Mouse (Mus musculus): ENCODE measurements around the gene Ttc1. TPM values are rescaled to one million over a fixed set of nuclear protein-coding genes. Genes with fewer than 3 reads are reported as not detected.
A peak's percentile ranks its signal among the peaks of the same experiment; 100 is the strongest.

Ttc1 gene
- total RNA-seq (2012; rRNA removed) (74.8 and 93.4 TPM in 2 replicates), total RNA-seq (2014; rRNA removed) (138 and 159 TPM in 2 replicates), polyA plus RNA-seq (2012; ENCODE audit: insufficient read length, low read depth) (100 and 114 TPM in 2 replicates)

GRCm38 (mm10) chr11:43747233-43748226 is at the start of gene Ttc1:
Gene Ttc1, minus strand, starts transcription at chr11:43748008.
- H3K27ac ChIP-seq (ENCODE audit: insufficient read depth, low read depth) = peak within 1 kb of the TSS; percentile 18
- peak within 1 kb of the TSS; percentile 66 to 86 (median 76) for H3K4me3 ChIP-seq (replicated peaks in 1 of 3; ENCODE audit: low read depth in 2 of 3, low read length in 2 of 3, poor library complexity in 1 of 3)
- DNase-seq (ENCODE audit: extremely low read depth) = peak; percentile 100
- peak within 1 kb of the TSS; percentile 84 for H3K4me2 ChIP-seq (ENCODE audit: insufficient read depth, low read depth, poor library complexity, severe bottlenecking)
- peaks cover 4 to 23% of the 10 kb centered on the region in 2 experiments; a peak in 3 of 4 replicates for H3K4me1 ChIP-seq (ENCODE audit: control insufficient read depth in 1 of 2, insufficient read depth in 2 of 2)
- H3K79me2 ChIP-seq (replicated peaks; ENCODE audit: control insufficient read depth, extremely low read depth, insufficient read depth, poor library complexity, severe bottlenecking) = peaks cover 24% of the 10 kb centered on the region
- dilution Hi-C loops (cut with MboI; ENCODE audit: extremely low pct_ligation_motif_present, extremely low pct_unique_long_range_greater_than_20kb, low sequenced_read_pairs) (no loop called here), in situ Hi-C loops (cut with MboI; ENCODE audit: low pct_ligation_motif_present, low pct_unique_long_range_greater_than_20kb, low sequenced_read_pairs) (no loop called here)
- no peaks in the 10 kb centered on the region for H3K9me3 ChIP-seq (replicated peaks; ENCODE audit: low read length)
- H3K36me3 ChIP-seq (replicated peaks in 1 of 2; ENCODE audit: control insufficient read depth in 1 of 2, insufficient read depth in 1 of 2, low read length in 1 of 2) = peaks cover 24 to 28% of the 10 kb centered on the region in 2 experiments
- peak within 1 kb of the TSS; percentile 70 for H3K9ac ChIP-seq (ENCODE audit: insufficient read depth, low read depth)
- peaks cover 3% of the 10 kb centered on the region for H3K27me3 ChIP-seq (replicated peaks)
- no peak for TF ChIP-seq SMC3 (IDR thresholded peaks at IDR 0.05; ENCODE audit: low read depth, low read length)
- peak; percentile 95 for TF ChIP-seq NELFE (IDR thresholded peaks at IDR 0.05; ENCODE audit: low read depth, low read length)
- peak; percentile 96 for TF ChIP-seq GABPA (IDR thresholded peaks at IDR 0.05; ENCODE audit: insufficient replicate concordance, low read depth, low read length)
- peak; percentile 42; the same call in 1 of the 2 replicates for TF ChIP-seq NRF1 (IDR thresholded peaks at IDR 0.05; ENCODE audit: low read depth, low read length)
- TF ChIP-seq ZMIZ1 (IDR thresholded peaks at IDR 0.05; ENCODE audit: low read depth, low read length) = peak; percentile 65
- TF ChIP-seq USF1 (IDR thresholded peaks at IDR 0.05; ENCODE audit: low read depth, low read length) = peak; percentile 21; the same call in 1 of the 2 replicates
- no peak for TF ChIP-seq MAFK (IDR thresholded peaks at IDR 0.05; ENCODE audit: insufficient replicate concordance, low read length)
- 0 out of 2 replicates have a peak, but pooled peaks have one; percentile 2 for TF ChIP-seq RCOR1 (conservative IDR thresholded peaks at IDR 0.05; ENCODE audit: low read depth, low read length)
- TF ChIP-seq POLR2A (IDR thresholded peaks at IDR 0.05; ENCODE audit: low read depth, low read length) = peak; percentile 99
- no peak for TF ChIP-seq CHD1 (IDR thresholded peaks at IDR 0.05; ENCODE audit: low read depth, low read length)
- peak; percentile 98 for TF ChIP-seq ELF1 (IDR thresholded peaks at IDR 0.05; ENCODE audit: low read depth, low read length)
- TF ChIP-seq MXI1 (IDR thresholded peaks at IDR 0.05; ENCODE audit: low read depth, low read length) = peak; percentile 78; the same call in 1 of the 2 replicates
- no peak for TF ChIP-seq RAD21 (IDR thresholded peaks at IDR 0.05; ENCODE audit: low read depth, low read length)
- TF ChIP-seq PAX5 (IDR thresholded peaks at IDR 0.05; ENCODE audit: low read length) = no peak
- peak; percentile 91; the same call in 1 of the 2 replicates for TF ChIP-seq POLR2AphosphoS2 (IDR thresholded peaks at IDR 0.05; ENCODE audit: low read depth, low read length)
- no peak; the same call in 1 of the 2 replicates for TF ChIP-seq ETS1 (conservative IDR thresholded peaks at IDR 0.05; ENCODE audit: low read depth, low read length)
- peak; percentile 97 for TF ChIP-seq HCFC1 (IDR thresholded peaks at IDR 0.05; ENCODE audit: low read depth, low read length)
- no peak for TF ChIP-seq USF2 (conservative IDR thresholded peaks at IDR 0.05; ENCODE audit: low read depth, low read length)
- TF ChIP-seq SIN3A (IDR thresholded peaks at IDR 0.05; ENCODE audit: low read length) = peak; percentile 82; the same call in 1 of the 2 replicates
- TF ChIP-seq MAZ (IDR thresholded peaks at IDR 0.05; ENCODE audit: low read depth, low read length) = no peak
- TF ChIP-seq EP300 (IDR thresholded peaks at IDR 0.05; ENCODE audit: low read length) = no peak
- TF ChIP-seq JUN (IDR thresholded peaks at IDR 0.05; ENCODE audit: insufficient read depth, low read depth, low read length) = peak; percentile 81
- TF ChIP-seq CHD2 (IDR thresholded peaks at IDR 0.05; ENCODE audit: low read length) = peak; percentile 93
- TF ChIP-seq ZC3H11A (IDR thresholded peaks at IDR 0.05; ENCODE audit: low read depth, low read length) = no peak
- TF ChIP-seq IRF4 (IDR thresholded peaks at IDR 0.05; ENCODE audit: low read depth, low read length) = peak; percentile 63
- TF ChIP-seq MAX (IDR thresholded peaks at IDR 0.05; ENCODE audit: low read length) = no peak; the same call in none of the 2 replicates
- TF ChIP-seq KAT2A (IDR thresholded peaks at IDR 0.05; ENCODE audit: insufficient replicate concordance, low read length) = peak; percentile 97
- TF ChIP-seq MEF2A (IDR thresholded peaks at IDR 0.05; ENCODE audit: borderline replicate concordance, low read depth, low read length) = peak; percentile 36; the same call in 1 of the 2 replicates
- TF ChIP-seq E2F4 (IDR thresholded peaks at IDR 0.05; ENCODE audit: insufficient replicate concordance, low read depth, low read length) = peak; percentile 81; the same call in 1 of the 2 replicates
- peak; percentile 65; the same call in 1 of the 2 replicates for TF ChIP-seq BHLHE40 (IDR thresholded peaks at IDR 0.05; ENCODE audit: low read depth, low read length)
- TF ChIP-seq ZNF384 (IDR thresholded peaks at IDR 0.05; ENCODE audit: low read depth, low read length) = no peak
- TF ChIP-seq JUND (conservative IDR thresholded peaks at IDR 0.05; ENCODE audit: low read depth, low read length) = peak; percentile 90
- peak; percentile 34; the same call in 1 of the 2 replicates for TF ChIP-seq UBTF (IDR thresholded peaks at IDR 0.05; ENCODE audit: low read depth, low read length)
- TF ChIP-seq TCF12 (IDR thresholded peaks at IDR 0.05; ENCODE audit: low read depth, low read length) = peak; percentile 89
- TF ChIP-seq TBP (conservative IDR thresholded peaks at IDR 0.05; ENCODE audit: low read depth, low read length) = peak; percentile 90
- TF ChIP-seq MYC (IDR thresholded peaks at IDR 0.05; ENCODE audit: low read depth, low read length) = no peak
- TF ChIP-seq CTCF (conservative IDR thresholded peaks at IDR 0.05 in 1 of 2, IDR thresholded peaks at IDR 0.05 in 1 of 2; ENCODE audit: low read depth in 2 of 2, low read length in 2 of 2) = no peak
